Mouse (Mus musculus): ENCODE measurements at regions not wholly inside any gene's neighbourhood (a gene's known extent, or its start where the extent isn't known, plus 50 kb on each side); places are given as distances from the start of the nearest gene placed in this dataset.

DNA sequence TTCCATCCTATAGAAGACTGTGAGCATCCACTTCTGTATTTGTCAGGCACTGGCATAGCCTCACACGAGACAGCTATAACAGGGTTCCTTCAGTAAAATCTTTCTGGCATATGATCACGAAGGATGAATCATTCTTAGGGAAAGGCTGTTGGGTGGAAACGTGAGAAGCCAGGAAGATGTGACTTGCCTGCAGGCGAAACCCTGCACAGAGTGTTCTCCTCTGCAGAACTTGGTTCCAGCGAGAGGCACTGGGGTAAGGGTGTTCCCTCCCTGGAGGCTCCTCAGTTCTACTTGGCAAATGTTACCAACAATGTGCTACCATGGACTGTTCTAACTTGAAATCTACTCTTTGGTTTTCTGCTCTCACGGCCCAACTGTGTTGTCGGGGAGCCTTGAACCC is 268.0 kb downstream of the Gadd45g start:
- TF ChIP-seq CTCF (IDR thresholded peaks at IDR 0.05; ENCODE audit: borderline replicate concordance, insufficient read depth, low read depth, low read length) (no peak), POLR2A (IDR thresholded peaks at IDR 0.05; ENCODE audit: borderline replicate concordance, insufficient read depth, low read length) (no peak)
